Mouse (Mus musculus): ENCODE results near the gene Npepl1. TPM values are rescaled to one million over a fixed set of nuclear protein-coding genes. Genes with fewer than 3 reads are reported as not detected.

Gene Npepl1
- total and polyA plus RNA-seq, 2 experiments from 2014 or later = 14.5 to 22.7 TPM

- WGBS = 69% methylated on average over 3 of the region's 3 CpGs
- H3K9me3 ChIP-seq (ENCODE audit: low read length) = no peaks in the 10 kb centered on the region
- H3K4me1 ChIP-seq (ENCODE audit: insufficient read depth, low read length) = no peaks in the 10 kb centered on the region
- TF ChIP-seq CTCF (IDR thresholded peaks at IDR 0.05) = no peak
- H3K36me3 ChIP-seq (ENCODE audit: insufficient read depth, low read length) = no peaks in the 10 kb centered on the region
- ATAC-seq (ENCODE audit: low FRiP score) = no peak
- no peak overlapping the region for H3K4me2 ChIP-seq (ENCODE audit: low read depth, low read length, poor library complexity, severe bottlenecking)
- no peaks in the 10 kb centered on the region for H3K27me3 ChIP-seq (ENCODE audit: insufficient read depth, low read length)
- H3K4me3 ChIP-seq (ENCODE audit: low read depth, low read length) = no peak overlapping the region
- no peak overlapping the region for H3K9ac ChIP-seq (replicated peaks; ENCODE audit: low read length, poor library complexity, severe bottlenecking)
- no peak overlapping the region for H3K27ac ChIP-seq (ENCODE audit: low read depth, low read length)
- DNase-seq (ENCODE audit: low spot score) = no peak
These were observed 40.6 kb upstream of the Npepl1 start for GRCm38 (mm10) chr2:174069532-174070049.

DNA sequence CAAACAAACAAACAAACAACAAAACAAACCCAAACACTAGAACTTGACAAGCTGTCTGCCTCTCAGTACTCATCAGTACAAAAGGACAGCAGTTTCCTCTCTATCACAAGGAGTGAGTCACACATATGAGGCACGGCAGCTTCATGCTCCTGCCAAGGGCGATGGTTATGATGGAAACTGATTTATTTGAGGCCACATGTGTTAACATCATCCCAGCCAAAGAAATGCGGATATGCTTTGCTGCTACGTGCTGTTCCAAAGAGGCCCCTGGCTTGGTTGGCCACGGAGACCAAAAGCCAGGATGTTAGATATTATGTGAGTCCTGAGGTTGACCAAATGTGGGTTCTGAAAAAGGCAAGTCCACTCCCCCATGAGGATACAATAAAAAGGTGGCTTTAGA lies 38.7 kb upstream of the Npepl1 start:
- ATAC-seq (ENCODE audit: low FRiP score) (no peak), DNase-seq (ENCODE audit: low spot score) (no peak)
- WGBS = 93% methylated on average over 5 of the region's 5 CpGs

GRCm38 (mm10) chr2:174073156-174073790 lies 36.9 kb upstream of the Npepl1 start:
- Histone ChIP-seq H3K4me3 (ENCODE audit: low read depth, low read length) (no peak overlapping the region), H3K4me2 (ENCODE audit: low read depth, low read length, poor library complexity, severe bottlenecking) (no peak overlapping the region), H3K36me3 (ENCODE audit: insufficient read depth, low read length) (no peaks in the 10 kb centered on the region), H3K27me3 (ENCODE audit: insufficient read depth, low read length) (no peaks in the 10 kb centered on the region), H3K27ac (ENCODE audit: low read depth, low read length) (no peak overlapping the region), H3K9me3 (ENCODE audit: low read length) (no peaks in the 10 kb centered on the region), H3K4me1 (ENCODE audit: insufficient read depth, low read length) (peaks cover 5% of the 10 kb centered on the region), H3K9ac (replicated peaks; ENCODE audit: low read length, poor library complexity, severe bottlenecking) (no peak overlapping the region)
- DNase-seq (ENCODE audit: low spot score) = no peak
- ATAC-seq (ENCODE audit: low FRiP score) = no peak
- 72% methylated on average over 5 of the region's 5 CpGs for WGBS
- no peak for TF ChIP-seq CTCF (IDR thresholded peaks at IDR 0.05)

More for the DNA sequence above, 38.7 kb upstream of the Npepl1 start:
- Histone ChIP-seq H3K4me3 (ENCODE audit: low read depth, low read length) (no peak overlapping the region), H3K9ac (replicated peaks; ENCODE audit: low read length, poor library complexity, severe bottlenecking) (no peak overlapping the region), H3K36me3 (ENCODE audit: insufficient read depth, low read length) (no peaks in the 10 kb centered on the region), H3K27ac (ENCODE audit: low read depth, low read length) (no peak overlapping the region), H3K4me1 (ENCODE audit: insufficient read depth, low read length) (peaks cover 5% of the 10 kb centered on the region; the same call in 1 of the 2 replicates), H3K9me3 (ENCODE audit: low read length) (no peaks in the 10 kb centered on the region), H3K27me3 (ENCODE audit: insufficient read depth, low read length) (no peaks in the 10 kb centered on the region), H3K4me2 (ENCODE audit: low read depth, low read length, poor library complexity, severe bottlenecking) (no peak overlapping the region)
- TF ChIP-seq CTCF (IDR thresholded peaks at IDR 0.05) = no peak

DNA sequence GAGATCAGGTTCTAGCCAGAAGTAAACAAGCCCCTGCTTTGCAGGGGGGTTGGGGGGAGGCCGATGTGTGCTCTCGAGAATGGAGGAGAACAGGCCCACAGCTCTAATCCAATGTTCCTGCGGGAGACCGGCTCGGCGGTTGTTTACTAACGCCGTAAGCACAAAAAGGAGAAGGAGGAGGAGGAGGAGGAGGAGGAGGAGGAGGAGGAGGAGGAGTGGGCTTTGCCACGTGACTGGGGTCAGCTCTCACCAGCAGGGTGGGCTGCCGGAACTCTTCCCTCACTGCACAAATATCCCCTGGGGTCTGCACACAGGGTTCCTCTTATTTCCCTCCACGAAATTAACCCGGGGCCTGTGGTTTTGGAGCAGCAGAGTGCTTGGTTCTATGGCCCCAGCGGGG lies 35.5 kb upstream of the Npepl1 start:
- ATAC-seq (ENCODE audit: low FRiP score) (no peak), DNase-seq (ENCODE audit: low spot score) (peak; percentile 53)
- Histone ChIP-seq H3K36me3 (ENCODE audit: insufficient read depth, low read length) (no peaks in the 10 kb centered on the region), H3K27ac (ENCODE audit: low read depth, low read length) (peak overlapping the region; percentile 71), H3K9me3 (ENCODE audit: low read length) (no peaks in the 10 kb centered on the region), H3K4me1 (ENCODE audit: insufficient read depth, low read length) (peaks cover 5% of the 10 kb centered on the region), H3K4me2 (ENCODE audit: low read depth, low read length, poor library complexity, severe bottlenecking) (peak overlapping the region; percentile 86), H3K9ac (replicated peaks; ENCODE audit: low read length, poor library complexity, severe bottlenecking) (peak overlapping the region; percentile 58; the same call in 1 of the 2 replicates), H3K4me3 (ENCODE audit: low read depth, low read length) (peak overlapping the region; percentile 67), H3K27me3 (ENCODE audit: insufficient read depth, low read length) (no peaks in the 10 kb centered on the region)
- TF ChIP-seq CTCF (IDR thresholded peaks at IDR 0.05) = no peak; the same call in 1 of the 2 replicates
- 0% methylated on average over 10 of the region's 13 CpGs for WGBS

GRCm38 (mm10) chr2:174075072-174075570 lies 35.0 kb upstream of the Npepl1 start:
- WGBS = under 1% methylated on average over 22 of the region's 22 CpGs

More at GRCm38 (mm10) chr2:174075072-174075570, 35.0 kb upstream of the Npepl1 start:
- H3K4me3 ChIP-seq (ENCODE audit: low read depth, low read length) = peak overlapping the region; percentile 67
- peak overlapping the region; percentile 58; the same call in 1 of the 2 replicates for H3K9ac ChIP-seq (replicated peaks; ENCODE audit: low read length, poor library complexity, severe bottlenecking)
- ATAC-seq (ENCODE audit: low FRiP score) (no peak), DNase-seq (ENCODE audit: low spot score) (no peak)
- H3K4me1 ChIP-seq (ENCODE audit: insufficient read depth, low read length) = peaks cover 5% of the 10 kb centered on the region
- no peak; the same call in 1 of the 2 replicates for TF ChIP-seq CTCF (IDR thresholded peaks at IDR 0.05)
- no peaks in the 10 kb centered on the region for H3K9me3 ChIP-seq (ENCODE audit: low read length)
- no peaks in the 10 kb centered on the region for H3K36me3 ChIP-seq (ENCODE audit: insufficient read depth, low read length)
- no peaks in the 10 kb centered on the region for H3K27me3 ChIP-seq (ENCODE audit: insufficient read depth, low read length)
- peak overlapping the region; percentile 86 for H3K4me2 ChIP-seq (ENCODE audit: low read depth, low read length, poor library complexity, severe bottlenecking)
- H3K27ac ChIP-seq (ENCODE audit: low read depth, low read length) = peak overlapping the region; percentile 71

All from midbrain, postnatal 0 days (tissue).